Mouse (Mus musculus) sigmoid colon, adult 10 weeks (tissue): ENCODE measurements around the gene Cpeb4. TPM values are rescaled to one million over a fixed set of nuclear protein-coding genes. Genes with fewer than 3 reads are reported as not detected.

Source experiments
- polyA plus RNA-seq: library from polyadenylated mRNA; stranded (reverse); fragments of 350-450 nt; fragmentation: Illumina TruSeq; extraction: RNeasy Lipid Tissue Mini Kit (QIAGEN cat#74804); gene quantifications from one replicate; pipeline ENCODE4 v1.2.3, GENCODE M21; 2014; ENCODE audit warnings: low read depth, low replicate concordance

Cpeb4 gene
- 168 TPM for polyA plus RNA-seq

DNA sequence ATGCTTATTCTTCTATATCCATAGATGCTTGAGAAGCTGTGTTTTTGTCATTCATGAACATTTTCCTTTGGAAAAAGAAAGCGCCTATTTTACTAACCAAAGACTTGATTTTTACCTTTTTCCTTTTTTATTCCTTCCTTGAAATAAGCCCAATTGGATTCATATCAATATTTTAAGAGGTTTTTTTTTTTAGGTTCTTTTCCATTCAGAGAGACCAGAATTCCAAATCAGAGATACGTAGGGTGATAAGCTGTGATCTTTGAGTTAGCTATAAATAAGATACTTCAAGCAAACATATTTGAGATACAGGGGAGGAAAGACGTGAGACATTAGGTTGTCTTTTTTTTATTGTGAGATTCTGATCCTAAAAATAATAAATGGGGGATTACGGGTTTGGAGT, at the start of gene Cpeb4:
Gene Cpeb4, plus strand, starts transcription at position 301 of the 400 bp plus-strand sequence.

GRCm38 (mm10) chr11:31965256-31966134, 93.5 kb downstream of the Cpeb4 start, which contains the start of gene 4930524B15Rik:
Gene 4930524B15Rik (plus strand): TSS chr11:31965592.

Other genes starting within 250 kb of the Cpeb4 start
- 12.6 TPM for gene Bod1, start 200.3 kb upstream of the Cpeb4 start, polyA plus RNA-seq
- not detected for gene 4930524B15Rik, start 93.4 kb downstream of the Cpeb4 start, polyA plus RNA-seq
- 12.0 TPM for gene Nsg2, start 128.3 kb downstream of the Cpeb4 start, polyA plus RNA-seq